Mouse (Mus musculus) thymus, adult 2 months (tissue): ENCODE measurements around the gene Acsm5. TPM values are rescaled to one million over a fixed set of nuclear protein-coding genes. Genes with fewer than 3 reads are reported as not detected.

ENCODE experiments used
- DNase-seq: peaks from one replicate; pipeline ENCODE4 v3.0.0; 2021
- H3K27ac ChIP-seq: fragments of 200-500 bp; 2 replicates; pipeline ENCODE4 v1.5.1; 2012; ENCODE audit warnings: low read length, control low read depth; ENCODE audit not compliant: control insufficient read depth, insufficient read depth
- H3K27me3 ChIP-seq: fragments of 200-500 bp; 2 replicates; pipeline ENCODE4 v1.6.1; 2012; ENCODE audit warnings: mild to moderate bottlenecking, low read length, moderate library complexity, mixed read lengths; ENCODE audit not compliant: control insufficient read depth, insufficient read depth
- H3K36me3 ChIP-seq: fragments of 200-500 bp; 2 replicates; pipeline ENCODE4 v1.6.1; 2012; ENCODE audit warnings: mild to moderate bottlenecking, low read length, moderate library complexity; ENCODE audit not compliant: control insufficient read depth, insufficient read depth
- H3K4me1 ChIP-seq: fragments of 200-500 bp; replicated peaks from 2 replicates; pipeline ENCODE4 v1.6.1; 2012; ENCODE audit warnings: low read length; ENCODE audit not compliant: control insufficient read depth, insufficient read depth
- H3K4me3 ChIP-seq: fragments of 200-500 bp; 2 replicates; pipeline ENCODE4 v1.5.1; 2012; ENCODE audit warnings: mild to moderate bottlenecking, low read length, control low read depth, moderate library complexity; ENCODE audit not compliant: control insufficient read depth, insufficient read depth
- CTCF ChIP-seq: fragments of 200-500 bp; IDR thresholded peaks from 2 replicates; pipeline ENCODE4 v1.5.1; 2012; ENCODE audit warnings: mild to moderate bottlenecking, control low read depth, low read length, moderate library complexity, borderline replicate concordance; ENCODE audit not compliant: control insufficient read depth, poor library complexity, insufficient read depth; ENCODE audit errors: extremely low read depth
- POLR2A ChIP-seq: fragments of 200-500 bp; IDR thresholded peaks from 2 replicates; pipeline ENCODE4 v1.6.1; 2012; ENCODE audit warnings: mild to moderate bottlenecking, low read length, control low read depth, moderate library complexity; ENCODE audit not compliant: control insufficient read depth, poor library complexity, insufficient read depth; ENCODE audit errors: extremely low read depth
- WGBS: fragments of 180-500 bp; shearing (Covaris S2); methylation state at CpG from one replicate; pipeline ENCODE4 v1.1.7; 2018; 5-methylcytosine and 5-hydroxymethylcytosine counted together
- polyA plus RNA-seq: library from polyadenylated mRNA; depleted of rRNA; stranded (reverse); fragments of >200 nt; gene quantifications from 2 replicates; pipeline ENCODE4 v1.2.3, GENCODE M21; 2012; rRNA removed

Acsm5 gene
- polyA plus RNA-seq, 1 experiment: 0.58 TPM

DNA sequence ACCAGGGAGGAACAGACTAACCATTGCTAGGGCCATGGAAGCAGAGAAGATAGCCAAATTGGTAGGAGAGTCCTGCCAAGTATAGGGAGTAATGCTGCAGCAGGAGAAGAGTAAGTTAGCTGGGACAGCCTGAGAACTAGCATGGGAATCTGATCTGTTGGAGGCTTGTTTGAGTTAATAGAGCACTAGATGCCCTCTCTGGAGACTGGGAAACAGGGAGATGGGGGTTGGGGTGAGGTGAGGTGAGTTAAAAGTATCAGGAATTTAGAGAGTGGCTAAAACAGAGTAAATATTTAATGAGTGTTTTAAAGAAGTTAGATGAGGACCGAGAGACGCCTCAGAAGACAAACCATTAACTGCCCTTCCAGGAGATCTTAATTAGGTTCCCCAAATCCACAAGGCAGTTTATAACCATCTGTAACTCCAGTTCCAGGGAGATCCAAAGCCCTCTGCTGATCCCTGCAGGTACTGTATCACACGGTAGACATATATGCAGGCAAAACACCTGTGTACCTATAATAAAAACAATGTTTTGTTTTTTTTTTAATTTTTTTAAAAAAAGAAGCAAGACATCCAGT is 75.4 kb downstream of the Acsm5 start:
- 86% methylated on average over 3 of the region's 3 CpGs for WGBS
- TF ChIP-seq CTCF (no peak), POLR2A (no peak)
- DNase-seq: no peak
- no peaks in the 10 kb centered on the region for H3K4me1 ChIP-seq
- H3K27me3 ChIP-seq: no peaks in the 10 kb centered on the region
- H3K4me3 ChIP-seq: no peak overlapping the region
- H3K27ac ChIP-seq: no peak overlapping the region
- H3K36me3 ChIP-seq: no peaks in the 10 kb centered on the region

Other genes with a start within 250 kb of the Acsm5 start
- gene Gp2, start 60.2 kb upstream of the Acsm5 start, polyA plus RNA-seq: 7.5 and 11.6 TPM in 2 replicates
- gene Umod, start 40.2 kb upstream of the Acsm5 start, polyA plus RNA-seq: 0.83 and 2.2 TPM in 2 replicates
- not detected in 2 replicates for gene Pdilt, start 4.0 kb downstream of the Acsm5 start, polyA plus RNA-seq
- 0.09 and 0.65 TPM in 2 replicates for gene Acsm2, start 34.9 kb downstream of the Acsm5 start, polyA plus RNA-seq
- 0.22 and 0.40 TPM in 2 replicates for gene Acsm1, start 87.6 kb downstream of the Acsm5 start, polyA plus RNA-seq
- gene Acsm4, start 170.6 kb downstream of the Acsm5 start, polyA plus RNA-seq: 0.04 and 0.15 TPM in 2 replicates
- gene Thumpd1, start 201.3 kb downstream of the Acsm5 start, polyA plus RNA-seq: 30.9 and 31.0 TPM in 2 replicates
- 0.89 and 1.5 TPM in 2 replicates for gene Acsm3, start 241.5 kb downstream of the Acsm5 start, polyA plus RNA-seq